Mouse (Mus musculus) forebrain, embryonic 15.5 days (tissue): Measurements from ENCODE around the gene C1galt1. TPM values are rescaled to one million over a fixed set of nuclear protein-coding genes. Genes with fewer than 3 reads are reported as not detected.

ENCODE experiments used
- ATAC-seq: fragments of 200-750 bp; cut with Nextera tagmentation; replicated peaks from 2 replicates; pipeline ENCODE4 v1.8.0; 2017; ENCODE audit warnings: mild to moderate bottlenecking, moderate TSS enrichment, moderate library complexity
- H3K27ac ChIP-seq: fragments of 300-500 bp; sonication (generic); replicated peaks from 2 replicates; pipeline ENCODE4 v1.5.1; 2015; ENCODE audit warnings: mild to moderate bottlenecking, inconsistent platforms
- H3K27me3 ChIP-seq: fragments of 300-500 bp; sonication (generic); 2 replicates; pipeline ENCODE4 v1.6.1; 2015; ENCODE audit warnings: inconsistent platforms
- H3K36me3 ChIP-seq: fragments of 300-500 bp; sonication (generic); 2 replicates; pipeline ENCODE4 v1.6.1; 2015; ENCODE audit warnings: mild to moderate bottlenecking, inconsistent platforms
- H3K4me1 ChIP-seq: fragments of 300-500 bp; sonication (generic); 2 replicates; pipeline ENCODE4 v1.6.1; 2015; ENCODE audit warnings: inconsistent platforms
- H3K4me2 ChIP-seq: fragments of 300-500 bp; sonication (generic); replicated peaks from 2 replicates; pipeline ENCODE4 v1.6.1; 2015; ENCODE audit warnings: mild to moderate bottlenecking, inconsistent platforms
- H3K4me3 ChIP-seq: fragments of 300-500 bp; sonication (generic); 2 replicates; pipeline ENCODE4 v1.5.1; 2015; ENCODE audit warnings: mild to moderate bottlenecking, inconsistent platforms
- H3K9ac ChIP-seq: fragments of 300-500 bp; sonication (generic); replicated peaks from 2 replicates; pipeline ENCODE4 v1.6.1; 2015; ENCODE audit warnings: mild to moderate bottlenecking, inconsistent platforms
- H3K9me3 ChIP-seq: fragments of 300-500 bp; sonication (generic); 2 replicates; pipeline ENCODE4 v1.6.1; 2016; ENCODE audit warnings: inconsistent platforms
- WGBS: fragments of 180-500 bp; shearing (Covaris S2); methylation state at CpG from one replicate; pipeline ENCODE4 v1.1.7; 2015; ENCODE audit warnings: mixed read lengths; 5-methylcytosine and 5-hydroxymethylcytosine counted together
- polyA plus RNA-seq: library from polyadenylated mRNA; unstranded; fragments of >200 nt; fragmentation: Nextera tagmentation; extraction: Ambion mirVana; gene quantifications from 2 replicates; pipeline ENCODE4 v1.2.1, GENCODE M21; 2015

Gene C1galt1
- polyA plus RNA-seq, 1 experiment from 2014 or later, result 1.5 TPM

DNA sequence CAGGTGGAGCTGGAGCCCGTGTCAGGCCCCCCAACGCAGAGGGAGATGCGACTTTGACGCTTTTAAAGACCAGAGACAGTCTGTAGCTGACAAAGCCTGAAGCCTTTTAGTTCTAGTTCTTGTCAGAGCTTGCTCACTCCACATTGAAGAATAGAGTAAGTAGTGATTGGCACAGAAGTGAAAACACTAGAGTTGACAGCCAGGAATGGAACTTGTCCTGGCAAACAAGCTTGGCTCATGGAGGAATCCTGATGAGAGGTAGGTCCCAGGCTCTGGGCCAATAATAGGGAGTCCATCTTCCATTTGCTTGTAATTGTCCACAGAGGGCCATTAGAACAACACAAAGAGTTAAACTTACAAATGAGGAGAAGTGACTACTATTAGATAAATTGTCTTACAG is 18.7 kb downstream of the C1galt1 start:
- no peaks in the 10 kb centered on the region for H3K9me3 ChIP-seq
- ATAC-seq, result peak; percentile 37; the same call in 1 of the 2 replicates
- no peak overlapping the region for H3K4me2 ChIP-seq
- H3K27ac ChIP-seq, result no peak overlapping the region
- no peaks in the 10 kb centered on the region for H3K27me3 ChIP-seq
- WGBS, result 69% methylated on average over 4 of the region's 4 CpGs
- no peak overlapping the region for H3K9ac ChIP-seq
- H3K4me3 ChIP-seq, result no peak overlapping the region
- peaks cover 4% of the 10 kb centered on the region; the same call in 1 of the 2 replicates for H3K4me1 ChIP-seq
- no peaks in the 10 kb centered on the region for H3K36me3 ChIP-seq

DNA sequence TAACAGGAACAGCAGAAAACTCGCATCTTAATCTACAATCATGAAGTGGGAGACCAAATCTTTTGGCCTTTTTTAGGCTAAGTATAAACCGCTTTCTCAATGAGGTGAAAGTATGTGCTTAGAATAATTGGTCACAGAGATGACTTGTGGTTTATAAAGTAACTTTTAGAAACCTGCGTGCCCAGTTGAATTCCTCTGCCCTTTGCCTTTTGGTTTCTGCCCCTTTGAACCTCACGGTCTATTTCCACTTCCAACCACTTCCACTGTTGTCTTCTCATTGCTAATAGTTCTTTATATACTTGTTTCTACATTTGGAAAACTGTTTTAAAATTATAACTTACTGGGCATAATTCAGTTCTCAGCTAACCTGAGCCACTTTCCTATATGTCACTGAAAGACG is 32.2 kb downstream of the C1galt1 start:
- 93% methylated on average over 5 of the region's 5 CpGs for WGBS
- Histone ChIP-seq H3K27ac (no peak overlapping the region), H3K4me2 (no peak overlapping the region), H3K36me3 (no peaks in the 10 kb centered on the region), H3K27me3 (no peaks in the 10 kb centered on the region), H3K4me1 (no peaks in the 10 kb centered on the region), H3K4me3 (no peak overlapping the region), H3K9ac (no peak overlapping the region), H3K9me3 (no peaks in the 10 kb centered on the region)
- no peak for ATAC-seq

DNA sequence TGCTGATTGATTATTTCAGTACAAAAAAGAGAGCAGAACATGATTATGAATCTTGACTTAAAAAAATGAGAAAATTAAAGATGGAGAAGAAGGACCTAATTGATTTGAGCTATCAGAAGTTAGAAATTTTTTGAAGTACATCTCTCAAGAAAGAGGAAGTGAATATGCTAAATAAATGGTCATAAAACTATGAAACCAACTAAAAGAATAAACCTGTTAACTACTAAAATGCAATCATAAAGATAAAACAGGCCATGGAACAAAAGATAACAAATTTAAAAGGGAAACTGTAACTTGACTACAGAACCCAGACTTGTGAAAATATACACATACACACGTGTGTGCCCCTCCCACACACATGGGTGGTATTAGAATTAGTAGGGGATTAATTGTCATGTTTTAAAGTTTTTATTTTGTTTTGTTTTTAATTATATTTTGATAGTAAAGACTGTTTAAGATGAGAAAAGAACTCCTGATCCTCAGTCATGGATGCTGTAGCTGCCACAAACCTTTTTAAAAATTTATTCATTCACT is 37.0 kb downstream of the C1galt1 start:
- WGBS, result 69% methylated on average over 1 of the region's 1 CpGs
- H3K9me3 ChIP-seq, result no peaks in the 10 kb centered on the region
- no peak overlapping the region for H3K4me2 ChIP-seq
- H3K27me3 ChIP-seq, result no peaks in the 10 kb centered on the region
- no peaks in the 10 kb centered on the region for H3K4me1 ChIP-seq
- no peaks in the 10 kb centered on the region for H3K36me3 ChIP-seq
- ATAC-seq, result no peak
- no peak overlapping the region for H3K9ac ChIP-seq
- no peak overlapping the region for H3K4me3 ChIP-seq
- no peak overlapping the region for H3K27ac ChIP-seq

DNA sequence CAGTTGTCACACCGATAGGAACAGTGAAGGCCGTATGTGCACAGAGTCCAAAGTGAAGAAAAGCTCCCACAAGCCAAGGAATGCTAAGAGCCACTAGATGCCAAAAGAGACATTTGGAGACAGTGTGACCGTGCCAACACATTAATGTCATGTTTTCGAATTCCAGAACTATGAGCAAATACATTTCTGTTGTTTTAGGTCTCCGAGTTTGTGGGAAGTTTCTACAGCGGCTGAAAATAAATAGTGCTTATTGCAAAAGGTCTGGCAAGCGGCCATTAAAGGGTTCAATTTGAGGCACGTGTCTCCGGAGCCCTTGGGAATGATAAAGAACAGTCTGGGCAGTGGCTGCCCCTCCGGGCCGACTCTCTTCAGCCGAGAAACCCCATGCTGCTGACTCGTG is 37.9 kb downstream of the C1galt1 start:
- Histone ChIP-seq H3K9me3 (no peaks in the 10 kb centered on the region), H3K4me1 (no peaks in the 10 kb centered on the region), H3K36me3 (no peaks in the 10 kb centered on the region), H3K4me2 (no peak overlapping the region), H3K9ac (no peak overlapping the region), H3K27ac (no peak overlapping the region), H3K4me3 (no peak overlapping the region), H3K27me3 (no peaks in the 10 kb centered on the region)
- 71% methylated on average over 13 of the region's 13 CpGs for WGBS
- 0 out of 2 replicates have a peak, but pooled peaks have one; percentile 29 for ATAC-seq

DNA sequence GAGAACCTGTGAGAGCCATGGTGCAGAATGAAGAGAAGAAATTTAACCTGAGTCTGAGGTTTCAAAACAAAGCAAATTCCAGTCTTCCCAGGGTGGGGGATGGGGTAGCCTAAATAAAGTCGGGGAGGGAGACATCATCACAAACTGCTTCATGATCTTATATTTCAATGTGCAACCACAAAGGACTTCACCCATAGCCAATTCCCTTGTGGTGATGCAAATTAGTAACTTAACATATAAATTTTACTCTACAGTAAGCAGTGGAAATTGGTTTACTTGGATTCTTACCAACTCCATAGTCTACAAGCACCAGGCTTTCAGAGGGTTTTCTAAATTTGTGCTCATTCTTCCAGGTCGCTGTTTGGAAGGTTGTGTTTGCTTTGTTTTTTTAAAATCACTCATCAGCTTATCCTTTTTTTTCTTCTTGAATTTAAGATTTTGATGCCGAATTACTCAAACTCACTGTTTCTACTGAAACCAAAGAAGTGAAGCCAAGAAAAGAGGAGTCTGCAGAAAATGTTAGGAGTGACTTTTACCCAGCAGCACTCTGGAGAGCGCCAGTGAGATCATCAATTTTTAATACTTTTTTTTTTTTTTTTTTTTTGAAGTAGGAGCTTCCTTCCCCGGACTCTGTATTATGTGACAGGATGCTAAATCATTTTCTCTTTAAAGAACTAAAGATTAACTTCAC is 41.5 kb downstream of the C1galt1 start:
- Histone ChIP-seq H3K9me3 (no peaks in the 10 kb centered on the region), H3K9ac (no peak overlapping the region), H3K36me3 (no peaks in the 10 kb centered on the region), H3K4me1 (no peaks in the 10 kb centered on the region), H3K27ac (no peak overlapping the region), H3K4me2 (no peak overlapping the region), H3K27me3 (no peaks in the 10 kb centered on the region), H3K4me3 (no peak overlapping the region)
- no peak for ATAC-seq
- 85% methylated on average over 5 of the region's 5 CpGs for WGBS

DNA sequence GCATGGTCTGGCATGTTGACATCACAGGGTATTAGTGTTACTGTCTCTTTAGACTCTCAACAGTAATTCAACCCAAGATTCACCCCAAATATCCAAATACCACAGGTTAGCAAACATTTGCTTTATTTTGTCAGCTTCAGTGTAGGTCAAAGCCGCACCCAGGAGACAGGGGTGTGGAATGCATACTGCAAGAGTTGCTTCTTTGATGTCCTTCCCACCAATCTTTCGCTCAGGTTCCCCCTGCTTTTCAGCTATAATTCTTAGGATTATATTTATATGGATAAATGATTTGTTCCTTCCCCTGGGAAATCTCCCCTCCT is 42.0 kb downstream of the C1galt1 start:
- WGBS, result 94% methylated on average over 2 of the region's 2 CpGs
- H3K9me3 ChIP-seq, result no peaks in the 10 kb centered on the region
- ATAC-seq, result no peak

DNA sequence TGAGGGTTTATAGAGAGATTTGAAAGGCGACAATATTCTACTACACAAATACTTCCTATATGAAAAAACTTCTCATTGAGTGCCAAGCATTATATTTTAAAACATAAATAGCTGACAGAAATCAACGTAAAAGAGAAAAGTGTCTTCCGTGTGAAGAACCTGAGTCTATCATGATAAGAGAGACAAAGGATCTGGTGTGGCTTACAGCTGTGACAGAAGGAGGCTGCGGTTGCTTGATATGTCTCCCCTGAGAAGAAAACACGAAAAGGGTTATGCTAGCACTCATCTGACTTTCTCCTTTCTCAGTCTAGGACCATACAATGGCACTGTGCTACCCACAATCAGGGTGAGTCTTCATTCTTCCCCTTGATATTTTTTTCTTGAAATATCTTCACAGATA is 51.7 kb downstream of the C1galt1 start:
- ATAC-seq, result no peak
- Histone ChIP-seq H3K4me1 (no peaks in the 10 kb centered on the region), H3K9ac (no peak overlapping the region), H3K36me3 (no peaks in the 10 kb centered on the region), H3K4me2 (no peak overlapping the region), H3K4me3 (no peak overlapping the region), H3K9me3 (no peaks in the 10 kb centered on the region), H3K27ac (no peak overlapping the region), H3K27me3 (no peaks in the 10 kb centered on the region)
- 89% methylated on average over 5 of the region's 5 CpGs for WGBS

More for the DNA sequence above, 42.0 kb downstream of the C1galt1 start:
- H3K27ac ChIP-seq, result no peak overlapping the region
- H3K4me1 ChIP-seq, result no peaks in the 10 kb centered on the region
- H3K36me3 ChIP-seq, result no peaks in the 10 kb centered on the region
- H3K4me2 ChIP-seq, result no peak overlapping the region
- H3K27me3 ChIP-seq, result no peaks in the 10 kb centered on the region
- H3K9ac ChIP-seq, result no peak overlapping the region
- no peak overlapping the region for H3K4me3 ChIP-seq

DNA sequence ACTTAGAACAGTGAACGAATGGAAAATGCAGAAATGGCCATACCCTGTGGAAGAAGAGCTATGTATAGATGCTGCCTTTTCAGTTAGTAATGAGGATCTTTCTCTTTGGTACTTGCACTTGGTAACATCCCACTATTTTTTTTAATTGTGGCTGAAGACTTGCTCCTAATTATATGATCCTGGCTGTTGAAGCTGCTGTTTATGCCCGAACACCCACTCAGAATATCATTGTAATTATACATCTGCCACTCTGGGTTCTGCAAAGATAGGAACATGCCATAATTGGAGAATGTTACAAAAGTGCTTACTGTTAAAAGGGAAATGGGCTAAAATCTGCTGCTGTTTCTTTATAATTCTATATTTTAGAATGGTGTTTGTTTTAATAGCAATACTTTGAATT is 67.4 kb downstream of the C1galt1 start:
- H3K27me3 ChIP-seq, result no peaks in the 10 kb centered on the region
- no peak overlapping the region for H3K9ac ChIP-seq
- no peak overlapping the region for H3K4me3 ChIP-seq
- H3K9me3 ChIP-seq, result no peaks in the 10 kb centered on the region
- H3K4me1 ChIP-seq, result no peaks in the 10 kb centered on the region
- no peak for ATAC-seq
- no peak overlapping the region for H3K27ac ChIP-seq
- no peak overlapping the region for H3K4me2 ChIP-seq
- no peaks in the 10 kb centered on the region for H3K36me3 ChIP-seq
- 62% methylated on average over 2 of the region's 2 CpGs for WGBS

Other genes starting within 250 kb of the C1galt1 start
- gene Asns, start 151.6 kb upstream of the C1galt1 start, polyA plus RNA-seq, result 56.9 and 62.3 TPM in 2 replicates